Mouse (Mus musculus): ENCODE data around the gene Gm12789.
A peak's percentile ranks its signal among the peaks of the same experiment; 100 is the strongest.
"Not testable (repeated sequence)": the region's sequence is repeated elsewhere in the genome, so short reads cannot be mapped to it uniquely, and the experiment has no call there.

Gene Gm12789

GRCm38 (mm10) chr4:101986326-101986725, at the start of gene Gm12789:
Gene Gm12789, plus strand, starts transcription at chr4:101986626.
- DNase-seq, result not testable (repeated sequence)

GRCm38 (mm10) chr4:101940107-101940506, 46.3 kb upstream of the Gm12789 start, which contains the start of gene Gm12794:
Gene Gm12794, plus strand, starts transcription at chr4:101940407.
- not testable (repeated sequence) for DNase-seq

GRCm38 (mm10) chr4:101980949-101981348, 5.5 kb upstream of the Gm12789 start, which contains the start of gene Gm12790:
Gene Gm12790, minus strand, starts transcription at chr4:101981049.
- DNase-seq, result not testable (repeated sequence)

- no peak for DNase-seq
Observed at GRCm38 (mm10) chr4:101985678-101986077, 748 bp upstream of the Gm12789 start.

- no peak for DNase-seq
Observed at GRCm38 (mm10) chr4:101997426-101997825, 11.0 kb downstream of the Gm12789 start.

- peak; percentile 76 for DNase-seq
Observed at GRCm38 (mm10) chr4:101998267-101998922, 12.0 kb downstream of the Gm12789 start.

- DNase-seq, result no peak
Observed at GRCm38 (mm10) chr4:102026619-102027018, 40.2 kb downstream of the Gm12789 start.

Data from lung, postnatal 10 days (tissue).